Mouse (Mus musculus): Measurements from ENCODE around the gene Gm5134. TPM values are rescaled to one million over a fixed set of nuclear protein-coding genes. Genes with fewer than 3 reads are reported as not detected.

Gm5134 gene
- polyA plus RNA-seq, 1 experiment from 2014 or later, result not detected

Other genes starting within 250 kb of the Gm5134 start
- gene Cabin1, start 190.2 kb upstream of the Gm5134 start, polyA plus RNA-seq (2018), result 19.2 to 42.5 TPM (median 19.8 TPM) in 3 replicates
- 47.3 to 66.7 TPM (median 58.9 TPM) in 3 replicates for gene Ddt, start 181.1 kb upstream of the Gm5134 start, polyA plus RNA-seq (2018)
- gene Gm20441, start 173.6 kb upstream of the Gm5134 start, polyA plus RNA-seq (2018), result not detected in 3 replicates
- gene Gstt3, start 173.1 kb upstream of the Gm5134 start, polyA plus RNA-seq (2018), result 2.9 to 4.2 TPM (median 4.1 TPM) in 3 replicates
- 0.27 to 1.5 TPM (median 0.67 TPM) in 3 replicates for gene Gstt1, start 155.9 kb upstream of the Gm5134 start, polyA plus RNA-seq (2018)
- not detected in 3 replicates for gene Gstt4, start 132.0 kb upstream of the Gm5134 start, polyA plus RNA-seq (2018)
- 6.2 to 19.7 TPM (median 10.8 TPM) in 3 replicates for gene Gstt2, start 117.1 kb upstream of the Gm5134 start, polyA plus RNA-seq (2018)
- 121 to 436 TPM (median 382 TPM) in 3 replicates for gene Mif, start 94.3 kb upstream of the Gm5134 start, polyA plus RNA-seq (2018)
- gene Derl3, start 61.1 kb upstream of the Gm5134 start, polyA plus RNA-seq (2018), result not detected in 3 replicates
- gene Smarcb1, start 32.9 kb upstream of the Gm5134 start, polyA plus RNA-seq (2018), result 36.6 to 53.9 TPM (median 38.3 TPM) in 3 replicates
- 7.6 to 12.8 TPM (median 11.6 TPM) in 3 replicates for gene Chchd10, start 21.4 kb upstream of the Gm5134 start, polyA plus RNA-seq (2018)
- 0.36 to 1.3 TPM (median 1.0 TPM) in 3 replicates for gene Mmp11, start 18.0 kb upstream of the Gm5134 start, polyA plus RNA-seq (2018)
- gene Gm867, start 13.8 kb upstream of the Gm5134 start, polyA plus RNA-seq (2018), result not detected in 3 replicates
- gene Vpreb3, start 11.5 kb upstream of the Gm5134 start, polyA plus RNA-seq (2018), result not detected in 3 replicates
- gene Zfp280b, start 78.1 kb downstream of the Gm5134 start, polyA plus RNA-seq (2018), result 2.7 to 5.0 TPM (median 3.8 TPM) in 3 replicates
- gene Slc5a4b, start 156.4 kb downstream of the Gm5134 start, polyA plus RNA-seq (2018), result not detected in 3 replicates
- gene Slc5a4a, start 192.9 kb downstream of the Gm5134 start, polyA plus RNA-seq (2018), result not detected in 3 replicates